ENCODE assay signal across 13 mouse cellular contexts in the genomic region with DNA sequence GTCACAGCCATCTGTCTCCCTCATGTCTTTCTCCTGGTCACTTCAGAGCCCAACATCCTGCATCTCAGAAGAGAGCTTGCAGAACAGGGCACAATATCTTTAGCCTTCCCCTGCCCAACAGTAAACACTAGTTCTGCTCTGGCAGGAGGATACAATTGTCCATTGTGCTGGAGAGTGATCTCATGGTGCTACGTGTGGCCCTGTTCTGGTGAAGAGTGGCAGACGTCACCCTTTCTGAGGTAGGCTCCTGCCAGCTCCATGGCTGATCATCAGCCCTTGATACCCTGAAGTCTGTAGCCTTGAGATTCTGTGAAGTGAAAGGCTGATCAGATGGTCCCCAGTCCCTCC. TPM values are rescaled to one million over a fixed set of nuclear protein-coding genes. Genes with fewer than 3 reads are reported as not detected.
DNase-seq lines count a peak whose midpoint lies in the region; ATAC-seq lines count a peak whose summit lies in the region.
"Had no signal": no experiment of that assay in that cellular context is flagged by ENCODE, and none has a peak within 500 bp of the region (broad histone marks: within the 10 kb centered on the region; RNA-seq: fewer than 3 reads in every experiment).

No protein-coding gene starts in this region.

- no peak overlapping the region for H3K4me2 ChIP-seq in heart, embryonic 11.5 days
- H3K4me2 ChIP-seq in lung, embryonic 15.5 days: no peak overlapping the region
- H3K4me2 ChIP-seq: embryonic facial prominence, embryonic 15.5 days had no signal

- no peak for ATAC-seq in heart, embryonic 11.5 days (replicated peaks; ENCODE audit: insufficient number of reproducible peaks, low FRiP score, low TSS enrichment)
- peak; percentile 62; the same call in 1 of the 2 replicates for ATAC-seq in lung, embryonic 15.5 days (ENCODE audit: borderline replicate concordance, extremely low read depth, low FRiP score, low TSS enrichment)

- DNase-seq in heart, adult 11 months: no peak
- DNase-seq in thymus, postnatal 4 days: peak; percentile 26
- no peak for DNase-seq in thymus, postnatal 10 days (ENCODE audit: low spot score in 2 of 2)
- no peak for DNase-seq in kidney, postnatal 36 days
- no peak for DNase-seq in gastrocnemius, adult 18-20 months (ENCODE audit: low spot score)
- DNase-seq in adipocyte (ENCODE audit: low spot score): no peak
- DNase-seq: adrenal gland, postnatal 25 days; right cerebral cortex, postnatal 25 days had no signal

- no peaks in the 10 kb centered on the region for H3K9me3 ChIP-seq in heart, embryonic 11.5 days (replicated peaks; ENCODE audit: control insufficient read depth, low read length)
- H3K9me3 ChIP-seq in lung, embryonic 15.5 days: no peaks in the 10 kb centered on the region
- H3K9me3 ChIP-seq: embryonic facial prominence, embryonic 15.5 days had no signal

- H3K4me3 ChIP-seq in heart, embryonic 11.5 days (ENCODE audit: low read depth, low read length): no peak overlapping the region
- no peak overlapping the region for H3K4me3 ChIP-seq in lung, embryonic 15.5 days
- H3K4me3 ChIP-seq: embryonic facial prominence, embryonic 15.5 days; myocyte had no signal

- H3K4me1 ChIP-seq in heart, embryonic 11.5 days (ENCODE audit: control insufficient read depth, insufficient read depth, low read length): peaks cover 14% of the 10 kb centered on the region
- H3K4me1 ChIP-seq in lung, embryonic 15.5 days: peaks cover 17% of the 10 kb centered on the region
- H3K4me1 ChIP-seq: embryonic facial prominence, embryonic 15.5 days had no signal

- no peak overlapping the region for H3K9ac ChIP-seq in heart, embryonic 11.5 days (ENCODE audit: low read depth, low read length)
- no peak overlapping the region for H3K9ac ChIP-seq in lung, embryonic 15.5 days
- H3K9ac ChIP-seq: embryonic facial prominence, embryonic 15.5 days had no signal

- peaks cover 5% of the 10 kb centered on the region for H3K36me3 ChIP-seq in heart, embryonic 11.5 days (ENCODE audit: control insufficient read depth, insufficient read depth, low read length)
- H3K36me3 ChIP-seq in lung, embryonic 15.5 days: peaks cover 10% of the 10 kb centered on the region; the same call in 1 of the 2 replicates

- WGBS in heart, embryonic 11.5 days (ENCODE audit: insufficient replicate concordance): 45% methylated on average over 2 of the region's 2 CpGs
- WGBS in lung, embryonic 15.5 days: 55% methylated on average over 2 of the region's 2 CpGs

- H3K27me3 ChIP-seq in heart, embryonic 11.5 days (ENCODE audit: control insufficient read depth, insufficient read depth, low read length): no peaks in the 10 kb centered on the region
- no peaks in the 10 kb centered on the region for H3K27me3 ChIP-seq in lung, embryonic 15.5 days
- H3K27me3 ChIP-seq: CH12.LX; embryonic facial prominence, embryonic 15.5 days had no signal

- H3K27ac ChIP-seq in heart, embryonic 11.5 days (ENCODE audit: low read depth, low read length): peak overlapping the region; percentile 51
- peak overlapping the region; percentile 72 for H3K27ac ChIP-seq in lung, embryonic 15.5 days
- H3K27ac ChIP-seq: embryonic facial prominence, embryonic 15.5 days had no signal

RNA-seq across cellular contexts. Expression of a gene that starts 4.4 kb away (rescaled TPM):
- polyA plus RNA-seq in heart, embryonic 11.5 days (2014; fragmentation: Nextera tagmentation; extraction: Ambion mirVana): 19.8 and 20.5 TPM in 2 replicates
- 36.4 and 37.4 TPM in 2 replicates for polyA plus RNA-seq in lung, embryonic 15.5 days (2015; fragmentation: Nextera tagmentation; extraction: Ambion mirVana)
- total RNA-seq in gastrocnemius, adult 18-20 months (2021): 1 to 10 TPM; 4.2 TPM

RNA-seq across cellular contexts. Expression of a gene that starts 52.4 kb away (rescaled TPM):
- 68.0 and 69.3 TPM in 2 replicates for polyA plus RNA-seq in heart, embryonic 11.5 days (2014; fragmentation: Nextera tagmentation; extraction: Ambion mirVana)
- polyA plus RNA-seq in lung, embryonic 15.5 days (2015; fragmentation: Nextera tagmentation; extraction: Ambion mirVana): 92.6 and 93.1 TPM in 2 replicates
- 1 to 10 TPM; 7.5 to 10.0 TPM for total RNA-seq in gastrocnemius, adult 18-20 months (2021)
